In the genomic region with DNA sequence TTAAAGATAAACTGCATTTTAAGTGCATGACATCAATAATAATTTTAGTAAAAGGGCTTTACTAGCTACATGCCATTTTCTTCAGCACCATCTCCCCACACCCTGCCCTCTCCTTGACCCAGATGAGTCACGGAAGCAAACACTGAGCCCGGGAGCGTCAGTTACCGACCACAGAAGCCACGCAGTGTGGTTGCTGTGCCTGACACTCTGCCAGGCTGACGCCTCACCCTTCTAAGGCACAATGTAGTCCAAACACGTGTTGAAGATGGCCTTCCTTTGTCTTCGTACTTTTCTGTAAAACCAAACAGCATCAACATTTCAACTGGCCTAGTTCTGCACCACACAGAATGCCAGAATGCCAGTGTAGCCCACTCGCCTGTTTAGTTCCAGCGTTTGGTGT, we compare ENCODE assay signal across 10 mouse cellular contexts. TPM values are rescaled to one million over a fixed set of nuclear protein-coding genes. Genes with fewer than 3 reads are reported as not detected.
DNase-seq lines count a peak whose midpoint lies in the region; ATAC-seq lines count a peak whose summit lies in the region.
"Had no signal": no experiment of that assay in that cellular context is flagged by ENCODE, and none has a peak within 500 bp of the region (broad histone marks: within the 10 kb centered on the region; RNA-seq: fewer than 3 reads in every experiment).

No protein-coding gene starts in this region.

- H3K4me3 ChIP-seq in embryonic facial prominence, embryonic 10.5 days = no peak overlapping the region
- no peak overlapping the region for H3K4me3 ChIP-seq in forebrain, embryonic 16.5 days (replicated peaks; ENCODE audit: low read length)
- H3K4me3 ChIP-seq: heart, embryonic 13.5 days; neural tube, embryonic 13.5 days had no signal

- H3K4me2 ChIP-seq in forebrain, embryonic 16.5 days (ENCODE audit: low read length) = no peak overlapping the region
- H3K4me2 ChIP-seq: heart, embryonic 13.5 days; neural tube, embryonic 13.5 days had no signal

- H3K9me3 ChIP-seq in embryonic facial prominence, embryonic 10.5 days = no peaks in the 10 kb centered on the region
- H3K9me3 ChIP-seq in forebrain, embryonic 16.5 days (ENCODE audit: control insufficient read depth, low read length) = no peaks in the 10 kb centered on the region
- H3K9me3 ChIP-seq: heart, embryonic 13.5 days; neural tube, embryonic 13.5 days had no signal

- H3K4me1 ChIP-seq in embryonic facial prominence, embryonic 10.5 days = no peaks in the 10 kb centered on the region
- no peaks in the 10 kb centered on the region for H3K4me1 ChIP-seq in forebrain, embryonic 16.5 days (replicated peaks; ENCODE audit: control insufficient read depth, insufficient read depth, low read length)
- H3K4me1 ChIP-seq: heart, embryonic 13.5 days; neural tube, embryonic 13.5 days had no signal

- peak; percentile 90 to 97 for ATAC-seq in hematopoietic stem cell, adult 5-6 weeks (replicated peaks in 1 of 2; ENCODE audit: insufficient read depth in 1 of 2, low FRiP score in 2 of 2, low TSS enrichment in 1 of 2, low read depth in 1 of 2, poor library complexity in 2 of 2, severe bottlenecking in 2 of 2)
- ATAC-seq in forebrain, embryonic 16.5 days = no peak

- peak; percentile 85 for DNase-seq in CD4-positive helper T cell, adult 2 months (ENCODE audit: low read depth, low spot score)
- DNase-seq in MN1 (ENCODE audit: low spot score) = peak; percentile 11
- peak; percentile 69 to 76 for DNase-seq in natural killer cell, adult 2 months (ENCODE audit: low spot score in 2 of 2)
- no peak for DNase-seq in frontal cortex, postnatal 10 days (ENCODE audit: low spot score in 2 of 2)
- DNase-seq in embryonic facial prominence, embryonic 10.5 days (ENCODE audit: low spot score) = no peak
- DNase-seq: left cerebral cortex, postnatal 4 days had no signal

- no peaks in the 10 kb centered on the region for H3K36me3 ChIP-seq in embryonic facial prominence, embryonic 10.5 days (replicated peaks)
- H3K36me3 ChIP-seq in forebrain, embryonic 16.5 days (ENCODE audit: control insufficient read depth, insufficient read depth) = no peaks in the 10 kb centered on the region
- H3K36me3 ChIP-seq: heart, embryonic 13.5 days; neural tube, embryonic 13.5 days had no signal

- WGBS in embryonic facial prominence, embryonic 10.5 days = 83% methylated on average over 10 of the region's 10 CpGs
- WGBS in forebrain, embryonic 16.5 days = 75% methylated on average over 10 of the region's 10 CpGs

- H3K27me3 ChIP-seq in embryonic facial prominence, embryonic 10.5 days (replicated peaks; ENCODE audit: low read depth, poor library complexity, severe bottlenecking) = no peaks in the 10 kb centered on the region
- H3K27me3 ChIP-seq in forebrain, embryonic 16.5 days (replicated peaks; ENCODE audit: control insufficient read depth, insufficient read depth, low read length) = no peaks in the 10 kb centered on the region
- H3K27me3 ChIP-seq: heart, embryonic 13.5 days; neural tube, embryonic 13.5 days had no signal

- H3K9ac ChIP-seq in forebrain, embryonic 16.5 days (replicated peaks; ENCODE audit: low read depth, low read length) = no peak overlapping the region
- H3K9ac ChIP-seq: heart, embryonic 13.5 days; neural tube, embryonic 13.5 days had no signal

- no peak overlapping the region for H3K27ac ChIP-seq in embryonic facial prominence, embryonic 10.5 days (replicated peaks)
- H3K27ac ChIP-seq in forebrain, embryonic 16.5 days (ENCODE audit: low read length) = no peak overlapping the region
- H3K27ac ChIP-seq: heart, embryonic 13.5 days; neural tube, embryonic 13.5 days had no signal

RNA-seq across cellular contexts. Expression of gene Rbm47, which starts 27.1 kb away (rescaled TPM):
- 1.9 and 8.6 TPM in 2 replicates for total RNA-seq in hematopoietic stem cell, adult 5-6 weeks (2017)
- 3.2 and 4.4 TPM in 2 replicates for polyA plus RNA-seq in embryonic facial prominence, embryonic 10.5 days (2016; fragmentation: Nextera tagmentation; extraction: Ambion mirVana)
- polyA plus RNA-seq in forebrain, embryonic 16.5 days (2015; fragmentation: Nextera tagmentation; extraction: Ambion mirVana) = 2.0 and 3.0 TPM in 2 replicates

RNA-seq across cellular contexts. Expression of gene Nsun7, which starts 59.7 kb away (rescaled TPM):
- total RNA-seq in hematopoietic stem cell, adult 5-6 weeks (2017) = 2.1 and 2.9 TPM in 2 replicates
- 0.44 and 0.49 TPM in 2 replicates for polyA plus RNA-seq in embryonic facial prominence, embryonic 10.5 days (2016; fragmentation: Nextera tagmentation; extraction: Ambion mirVana)
- polyA plus RNA-seq in forebrain, embryonic 16.5 days (2015; fragmentation: Nextera tagmentation; extraction: Ambion mirVana) = 1.8 and 3.2 TPM in 2 replicates

Comparison
In these comparisons a context has a peak if more than half of its experiments do, and no peak if none do; other contexts are left out.
1. DNase-seq: peak in CD4-positive helper T cell, adult 2 months (single experiment), MN1 (single experiment) and natural killer cell, adult 2 months (2 of 2); none in frontal cortex, postnatal 10 days (0 of 2) and embryonic facial prominence, embryonic 10.5 days (single experiment).